Mouse (Mus musculus) heart, embryonic 12.5 days (tissue): ENCODE data around the gene Gm49318. TPM values are rescaled to one million over a fixed set of nuclear protein-coding genes. Genes with fewer than 3 reads are reported as not detected.

Experiments used
- ATAC-seq: fragments of 200-750 bp; cut with Nextera tagmentation; 2 replicates; pipeline ENCODE4 v1.8.0; 2017; ENCODE audit warnings: moderate TSS enrichment, moderate library complexity; ENCODE audit not compliant: insufficient number of reproducible peaks, low FRiP score
- H3K27ac ChIP-seq: fragments of 300-500 bp; sonication (generic); 2 replicates; pipeline ENCODE4 v1.5.1; 2016; ENCODE audit warnings: mild to moderate bottlenecking, moderate library complexity; ENCODE audit not compliant: poor library complexity, severe bottlenecking
- H3K27me3 ChIP-seq: fragments of 300-500 bp; sonication (generic); replicated peaks from 2 replicates; pipeline ENCODE4 v1.6.1; 2016; ENCODE audit warnings: mild to moderate bottlenecking, moderate library complexity
- H3K36me3 ChIP-seq: fragments of 300-500 bp; sonication (generic); 2 replicates; pipeline ENCODE4 v1.6.1; 2016; ENCODE audit warnings: mild to moderate bottlenecking, moderate library complexity
- H3K4me1 ChIP-seq: fragments of 300-500 bp; sonication (generic); replicated peaks from 2 replicates; pipeline ENCODE4 v1.6.1; 2016; ENCODE audit warnings: mild to moderate bottlenecking
- H3K4me2 ChIP-seq: fragments of 300-500 bp; sonication (generic); 2 replicates; pipeline ENCODE4 v1.6.1; 2016; ENCODE audit warnings: mild to moderate bottlenecking, moderate library complexity
- H3K4me3 ChIP-seq: fragments of 300-500 bp; sonication (generic); 2 replicates; pipeline ENCODE4 v1.5.1; 2016; ENCODE audit warnings: mild to moderate bottlenecking
- H3K9ac ChIP-seq: fragments of 300-500 bp; sonication (generic); 2 replicates; pipeline ENCODE4 v1.6.1; 2016; ENCODE audit warnings: mild to moderate bottlenecking, moderate library complexity
- H3K9me3 ChIP-seq: fragments of 300-500 bp; sonication (generic); replicated peaks from 2 replicates; pipeline ENCODE4 v1.6.1; 2016; ENCODE audit warnings: mild to moderate bottlenecking, moderate library complexity
- WGBS: fragments of 180-500 bp; shearing (Covaris S2); methylation state at CpG from one replicate; pipeline ENCODE4 v1.1.7; 2016; 5-methylcytosine and 5-hydroxymethylcytosine counted together
- microRNA-seq: library from miRNA; unstranded; fragments of <30 nt; microRNA quantifications from one replicate; pipeline ENCODE4, GENCODE M21; 2017
- polyA plus RNA-seq: library from polyadenylated mRNA; unstranded; fragments of >200 nt; fragmentation: Nextera tagmentation; extraction: Ambion mirVana; gene quantifications from 2 replicates; pipeline ENCODE4 v1.2.1, GENCODE M21; 2016

The Gm49318 gene
- polyA plus RNA-seq, 1 experiment from 2014 or later, result not detected

DNA sequence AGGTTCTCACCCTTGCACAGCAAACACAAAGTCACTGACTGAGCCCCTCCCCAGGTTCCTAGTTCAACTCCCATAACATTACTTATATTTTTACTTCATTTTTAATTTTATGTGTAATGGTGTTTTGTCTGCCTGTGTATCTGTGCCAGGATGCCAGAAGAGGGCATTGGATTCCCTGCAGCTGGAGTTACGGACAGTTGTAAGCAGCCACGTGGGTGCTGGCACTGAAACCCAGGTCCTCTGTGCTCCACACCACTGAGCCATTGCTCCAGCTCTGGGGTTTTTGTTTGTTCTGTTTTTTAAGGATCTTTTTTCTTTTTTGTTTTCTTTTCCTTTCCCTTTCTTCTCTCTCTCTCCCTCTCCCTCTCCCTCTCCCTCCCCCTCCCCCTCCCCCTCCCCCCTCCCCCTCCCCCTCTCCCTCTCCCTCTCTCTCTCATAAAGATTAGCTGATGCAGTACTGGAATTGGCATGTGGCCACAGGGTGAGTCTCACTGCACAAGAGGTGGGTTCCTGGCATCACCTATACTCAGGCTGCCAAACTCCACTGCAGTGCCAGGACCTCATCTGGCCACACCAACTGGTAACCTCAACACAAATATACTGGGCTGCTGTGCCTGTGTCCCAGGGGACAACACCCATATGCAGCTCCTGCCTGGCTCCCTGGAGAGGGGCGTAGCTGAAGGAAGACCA is 74.7 kb downstream of the Gm49318 start:
- Histone ChIP-seq H3K27ac (no peak overlapping the region), H3K27me3 (peaks cover 48% of the 10 kb centered on the region), H3K4me1 (no peaks in the 10 kb centered on the region), H3K4me2 (no peak overlapping the region), H3K9me3 (no peaks in the 10 kb centered on the region; the same call in 1 of the 2 replicates), H3K36me3 (no peaks in the 10 kb centered on the region), H3K4me3 (no peak overlapping the region), H3K9ac (no peak overlapping the region)
- no peak for ATAC-seq
- 84% methylated on average over 3 of the region's 3 CpGs for WGBS

- ATAC-seq, result no peak
- WGBS, result 68% methylated on average over 4 of the region's 4 CpGs
- Histone ChIP-seq H3K4me1 (peaks cover 23% of the 10 kb centered on the region), H3K27ac (no peak overlapping the region), H3K27me3 (peaks cover 80% of the 10 kb centered on the region), H3K9ac (no peak overlapping the region), H3K36me3 (no peaks in the 10 kb centered on the region), H3K4me2 (no peak overlapping the region), H3K4me3 (no peak overlapping the region), H3K9me3 (no peaks in the 10 kb centered on the region; the same call in 1 of the 2 replicates)
These were observed 78.8 kb downstream of the Gm49318 start for GRCm38 (mm10) chr9:21992227-21992626.

DNA sequence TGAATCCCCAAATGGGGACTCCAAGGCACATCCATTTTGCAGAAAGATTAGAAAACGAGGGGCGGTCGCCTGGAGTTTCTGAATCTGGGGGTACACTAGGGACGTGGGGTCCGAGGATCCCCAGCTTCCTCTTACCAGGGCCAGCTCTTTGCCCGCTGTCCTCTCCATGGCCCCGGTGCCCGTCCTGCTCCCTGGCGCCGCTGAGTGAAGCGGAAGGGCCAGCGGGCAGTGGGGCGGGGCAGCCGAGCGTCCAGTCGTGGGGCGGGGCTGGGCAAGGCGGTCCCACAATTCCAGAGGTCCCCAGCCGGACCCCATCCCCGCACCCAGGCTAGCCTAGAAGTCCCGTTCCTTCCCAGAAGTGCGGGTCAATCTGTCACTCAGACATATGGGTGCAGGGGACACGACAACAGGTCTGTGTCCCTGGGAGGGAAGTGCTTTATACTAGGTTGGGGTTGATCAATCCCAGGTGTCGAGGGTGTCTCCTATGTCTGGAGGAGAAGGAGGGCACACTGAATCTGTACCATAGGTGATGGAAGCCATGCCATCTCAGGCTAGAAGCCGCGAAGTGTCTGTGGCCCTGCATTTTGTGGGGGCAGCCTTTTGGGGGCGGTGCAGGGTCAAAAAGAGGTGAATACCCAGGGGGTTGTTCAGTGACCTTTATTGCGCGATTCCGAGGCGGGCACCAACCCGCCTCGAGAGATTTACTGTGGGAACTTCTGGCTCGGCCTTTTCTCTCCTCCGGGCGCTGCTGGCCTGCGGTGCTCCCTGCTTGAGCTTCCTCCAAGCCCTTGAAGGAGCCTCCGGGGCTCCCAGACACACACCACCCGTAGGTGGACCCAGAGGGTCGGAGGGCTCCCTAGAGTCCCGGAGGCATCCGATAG is 81.6 kb downstream of the Gm49318 start, which contains the start of gene Rgl3:
TSS of gene Rgl3 (minus strand) at position 217 of the 881 bp plus-strand sequence.
- Histone ChIP-seq H3K4me2 (peak within 1 kb of the TSS; percentile 94), H3K9me3 (no peaks in the 10 kb centered on the region), H3K27ac (no peak within 1 kb of the TSS), H3K4me3 (peak within 1 kb of the TSS; percentile 59), H3K9ac (peak within 1 kb of the TSS; percentile 64), H3K36me3 (no peaks in the 10 kb centered on the region), H3K4me1 (peaks cover 23% of the 10 kb centered on the region), H3K27me3 (peaks cover 99% of the 10 kb centered on the region)
- WGBS, result 1% methylated on average over 42 of the region's 42 CpGs
- ATAC-seq, result no peak

- Histone ChIP-seq H3K9ac (peak overlapping the region; percentile 64), H3K4me1 (peaks cover 23% of the 10 kb centered on the region), H3K27me3 (peaks cover 98% of the 10 kb centered on the region), H3K9me3 (no peaks in the 10 kb centered on the region), H3K4me2 (peak overlapping the region; percentile 94), H3K36me3 (no peaks in the 10 kb centered on the region), H3K27ac (no peak overlapping the region), H3K4me3 (peak overlapping the region; percentile 59)
- WGBS, result 1% methylated on average over 32 of the region's 32 CpGs
- 0 out of 2 replicates have a peak, but pooled peaks have one; percentile 20 for ATAC-seq
These were observed 82.5 kb downstream of the Gm49318 start for GRCm38 (mm10) chr9:21988421-21989101.

- Histone ChIP-seq H3K4me3 (peak overlapping the region; percentile 59; the same call in 1 of the 2 replicates), H3K36me3 (no peaks in the 10 kb centered on the region), H3K27ac (no peak overlapping the region), H3K27me3 (peaks cover 98% of the 10 kb centered on the region), H3K4me1 (peaks cover 23% of the 10 kb centered on the region), H3K4me2 (peak overlapping the region; percentile 94), H3K9me3 (no peaks in the 10 kb centered on the region), H3K9ac (no peak overlapping the region)
- WGBS, result 5% methylated on average over 36 of the region's 36 CpGs
- ATAC-seq, result no peak
These were observed 83.3 kb downstream of the Gm49318 start for GRCm38 (mm10) chr9:21987592-21988342.

Small RNA genes within 50 kb of the gene (microRNA-seq; reads per million reads assigned to microRNA genes)
- not detected for gene Mir7084

Other genes starting within 250 kb of the Gm49318 start
- 1.7 and 1.9 TPM in 2 replicates for gene Angptl8, start 235.7 kb downstream of the Gm49318 start, polyA plus RNA-seq
- 52.3 and 59.0 TPM in 2 replicates for gene Dock6, start 218.6 kb downstream of the Gm49318 start, polyA plus RNA-seq
- 10.5 and 12.2 TPM in 2 replicates for gene Rab3d, start 153.1 kb downstream of the Gm49318 start, polyA plus RNA-seq
- gene Ccdc159, start 143.8 kb downstream of the Gm49318 start, polyA plus RNA-seq, result 2.7 and 3.8 TPM in 2 replicates
- gene Tmem205, start 143.7 kb downstream of the Gm49318 start, polyA plus RNA-seq, result 38.3 and 38.4 TPM in 2 replicates
- 8.2 and 8.4 TPM in 2 replicates for gene Plppr2, start 134.2 kb downstream of the Gm49318 start, polyA plus RNA-seq
- 4.8 and 5.8 TPM in 2 replicates for gene Swsap1, start 115.5 kb downstream of the Gm49318 start, polyA plus RNA-seq
- 10.9 and 12.0 TPM in 2 replicates for gene Epor, start 107.8 kb downstream of the Gm49318 start, polyA plus RNA-seq
- gene Rgl3, start 81.8 kb downstream of the Gm49318 start, polyA plus RNA-seq, result 1.7 and 2.0 TPM in 2 replicates
- 0.17 and 0.29 TPM in 2 replicates for gene Ccdc151, start 68.6 kb downstream of the Gm49318 start, polyA plus RNA-seq
- gene Prkcsh, start 68.5 kb downstream of the Gm49318 start, polyA plus RNA-seq, result 79.5 and 81.4 TPM in 2 replicates
- gene Elavl3, start 19.2 kb downstream of the Gm49318 start, polyA plus RNA-seq, result 0.13 and 0.40 TPM in 2 replicates
- gene Zfp653, start 117 bp upstream of the Gm49318 start, polyA plus RNA-seq, result 9.8 and 10.0 TPM in 2 replicates
- gene Ecsit, start 14.2 kb upstream of the Gm49318 start, polyA plus RNA-seq, result 49.3 and 51.4 TPM in 2 replicates
- 391 and 421 TPM in 2 replicates for gene Cnn1, start 28.0 kb upstream of the Gm49318 start, polyA plus RNA-seq
- gene Elof1, start 45.9 kb upstream of the Gm49318 start, polyA plus RNA-seq, result 102 and 104 TPM in 2 replicates
- gene Acp5, start 64.5 kb upstream of the Gm49318 start, polyA plus RNA-seq, result 28.9 and 31.6 TPM in 2 replicates
- 43.8 and 45.2 TPM in 2 replicates for gene Pigyl, start 85.6 kb upstream of the Gm49318 start, polyA plus RNA-seq
- gene Zfp872, start 116.8 kb upstream of the Gm49318 start, polyA plus RNA-seq, result 0.17 TPM in 1 of 2 replicates, not detected in the other
- 19.1 and 20.0 TPM in 2 replicates for gene Zfp809, start 154.5 kb upstream of the Gm49318 start, polyA plus RNA-seq
- gene Zfp599, start 188.6 kb upstream of the Gm49318 start, polyA plus RNA-seq, result 4.1 and 4.8 TPM in 2 replicates
- 14.4 and 15.9 TPM in 2 replicates for gene Zfp810, start 236.4 kb upstream of the Gm49318 start, polyA plus RNA-seq